Mouse (Mus musculus): ENCODE measurements around the gene Dcaf12l2.
A peak's percentile ranks its signal among the peaks of the same experiment; 100 is the strongest.

The Dcaf12l2 gene

GRCm38 (mm10) chrX:44367646-44368521 is at the start of gene Dcaf12l2:
Gene Dcaf12l2, minus strand, starts transcription at chrX:44368342.
- peak; percentile 2 for DNase-seq

GRCm38 (mm10) chrX:44367280-44367645 is 879 bp downstream of the Dcaf12l2 start:
- DNase-seq: no peak

Data from cerebellum, adult 11 months (tissue).